ENCODE assay signal across 8 mouse cellular contexts in the genomic region with DNA sequence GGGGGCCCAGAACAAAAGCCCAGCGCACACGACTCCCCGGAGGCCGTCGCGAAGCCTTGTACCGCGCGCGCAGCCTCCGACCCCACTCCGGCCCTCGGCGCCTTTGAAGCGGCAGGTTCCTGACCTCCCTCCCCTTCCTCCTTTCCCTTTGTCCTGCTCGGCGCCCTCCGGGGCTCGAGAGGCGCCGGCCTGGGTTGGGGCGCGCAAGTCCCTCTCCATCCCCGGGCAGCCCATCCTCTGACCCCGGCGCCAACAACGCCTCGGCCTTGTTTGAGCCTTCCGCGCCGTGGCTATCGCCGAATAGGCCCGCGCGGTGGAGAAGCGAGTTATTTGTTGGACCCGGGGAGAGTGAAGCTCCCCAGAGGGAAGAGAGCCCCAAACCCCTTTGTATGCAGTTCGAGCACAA. TPM values are rescaled to one million over a fixed set of nuclear protein-coding genes. Genes with fewer than 3 reads are reported as not detected.
DNase-seq lines count a peak whose midpoint lies in the region; ATAC-seq lines count a peak whose summit lies in the region.

No protein-coding gene starts in this region.

- H3K36me3 ChIP-seq in heart, embryonic 12.5 days = no peaks in the 10 kb centered on the region
- H3K36me3 ChIP-seq in limb, embryonic 13.5 days = 0 out of 2 replicates have a peak, but pooled peaks cover 4% of the 10 kb centered on the region
- no peaks in the 10 kb centered on the region for H3K36me3 ChIP-seq in neural tube, embryonic 15.5 days

- H3K4me2 ChIP-seq in heart, embryonic 12.5 days = peak overlapping the region; percentile 100
- peak overlapping the region; percentile 99 for H3K4me2 ChIP-seq in limb, embryonic 13.5 days (replicated peaks)
- peak overlapping the region; percentile 88 for H3K4me2 ChIP-seq in neural tube, embryonic 15.5 days

- peak; percentile 60 for DNase-seq in gastrocnemius, postnatal 10 days
- DNase-seq in gastrocnemius, adult 18-20 months (ENCODE audit: low spot score) = no peak
- DNase-seq in 3T3-L1 (ENCODE audit: low read depth, low spot score) = peak; percentile 50
- peak; percentile 6 for DNase-seq in c-Kit-positive CD71-positive TER-119-negative erythroid progenitor cells, embryonic 14.5 days (ENCODE audit: low read depth)
- DNase-seq in thymus, postnatal 14 days = no peak

- ATAC-seq in heart, embryonic 12.5 days (ENCODE audit: insufficient number of reproducible peaks, low FRiP score) = no peak
- no peak for ATAC-seq in limb, embryonic 13.5 days (ENCODE audit: low FRiP score, low read depth)
- no peak for ATAC-seq in neural tube, embryonic 15.5 days (ENCODE audit: low FRiP score)

- H3K9ac ChIP-seq in heart, embryonic 12.5 days = peak overlapping the region; percentile 96
- H3K9ac ChIP-seq in limb, embryonic 13.5 days = peak overlapping the region; percentile 100
- H3K9ac ChIP-seq in neural tube, embryonic 15.5 days (replicated peaks) = peak overlapping the region; percentile 98

- H3K9me3 ChIP-seq in heart, embryonic 12.5 days (replicated peaks) = no peaks in the 10 kb centered on the region
- no peaks in the 10 kb centered on the region for H3K9me3 ChIP-seq in limb, embryonic 13.5 days
- H3K9me3 ChIP-seq in neural tube, embryonic 15.5 days (replicated peaks) = no peaks in the 10 kb centered on the region

- no peaks in the 10 kb centered on the region for H3K27me3 ChIP-seq in heart, embryonic 12.5 days (replicated peaks)
- H3K27me3 ChIP-seq in limb, embryonic 13.5 days = no peaks in the 10 kb centered on the region
- no peaks in the 10 kb centered on the region for H3K27me3 ChIP-seq in neural tube, embryonic 15.5 days (replicated peaks)

- peaks cover 25% of the 10 kb centered on the region for H3K4me1 ChIP-seq in heart, embryonic 12.5 days (replicated peaks)
- peaks cover 36% of the 10 kb centered on the region for H3K4me1 ChIP-seq in limb, embryonic 13.5 days
- peaks cover 29% of the 10 kb centered on the region for H3K4me1 ChIP-seq in neural tube, embryonic 15.5 days

- peak overlapping the region; percentile 68 for H3K4me3 ChIP-seq in heart, embryonic 12.5 days
- peak overlapping the region; percentile 92 for H3K4me3 ChIP-seq in limb, embryonic 13.5 days
- H3K4me3 ChIP-seq in neural tube, embryonic 15.5 days (replicated peaks) = peak overlapping the region; percentile 77

- WGBS in heart, embryonic 12.5 days = 0% methylated on average over 39 of the region's 39 CpGs
- 1% methylated on average over 39 of the region's 39 CpGs for WGBS in limb, embryonic 13.5 days
- under 1% methylated on average over 39 of the region's 39 CpGs for WGBS in neural tube, embryonic 15.5 days

- H3K27ac ChIP-seq in heart, embryonic 12.5 days (ENCODE audit: poor library complexity, severe bottlenecking) = peak overlapping the region; percentile 92
- H3K27ac ChIP-seq in limb, embryonic 13.5 days = peak overlapping the region; percentile 87
- peak overlapping the region; percentile 92 for H3K27ac ChIP-seq in neural tube, embryonic 15.5 days (replicated peaks)

RNA-seq across cellular contexts. Expression of a gene that starts 2.0 kb away (rescaled TPM):
- 10 to 100 TPM in 1 of 2 experiments, 1 to 10 TPM in 1; 6.4 to 10.5 TPM for total RNA-seq in gastrocnemius, postnatal 10 days (2021)
- total RNA-seq in gastrocnemius, adult 18-20 months (2021) = 1 to 10 TPM; 3.4 to 4.6 TPM
- polyA plus RNA-seq in heart, embryonic 12.5 days (2016; fragmentation: Nextera tagmentation; extraction: Ambion mirVana) = 6.5 and 7.6 TPM in 2 replicates
- polyA plus RNA-seq in limb, embryonic 13.5 days (2015; fragmentation: Nextera tagmentation; extraction: Ambion mirVana) = 12.7 and 13.8 TPM in 2 replicates
- 8.7 and 10.4 TPM in 2 replicates for polyA plus RNA-seq in neural tube, embryonic 15.5 days (2015; fragmentation: Nextera tagmentation; extraction: Ambion mirVana)

Comparison
In these comparisons a context has a peak if more than half of its experiments do, and no peak if none do; other contexts are left out.
1. DNase-seq: peak in gastrocnemius, postnatal 10 days (single experiment), 3T3-L1 (single experiment) and c-Kit-positive CD71-positive TER-119-negative erythroid progenitor cells, embryonic 14.5 days (single experiment); none in gastrocnemius, adult 18-20 months (single experiment) and thymus, postnatal 14 days (single experiment).
2. Peak in every context shown above with its lines, with median percentiles within 50 percentile points of each other: H3K27ac ChIP-seq, H3K4me2 ChIP-seq, H3K4me3 ChIP-seq and H3K9ac ChIP-seq.